Mouse (Mus musculus) intestine, postnatal 0 days (tissue): ENCODE results near the gene Gm5148. TPM values are rescaled to one million over a fixed set of nuclear protein-coding genes. Genes with fewer than 3 reads are reported as not detected.
A peak's percentile ranks its signal among the peaks of the same experiment; 100 is the strongest.

Source experiments
- ATAC-seq: fragments of 200-750 bp; cut with Nextera tagmentation; 2 replicates; pipeline ENCODE4 v1.8.0; 2017; ENCODE audit warnings: mild to moderate bottlenecking, moderate TSS enrichment, moderate library complexity
- H3K27ac ChIP-seq: fragments of 300-500 bp; sonication (generic); 2 replicates; pipeline ENCODE4 v1.5.1; 2014; ENCODE audit warnings: mild to moderate bottlenecking, low read depth, low read length, moderate library complexity
- H3K27me3 ChIP-seq: fragments of 300-500 bp; sonication (generic); replicated peaks from 2 replicates; pipeline ENCODE4 v1.6.1; 2014; ENCODE audit warnings: low read length, mixed read lengths; ENCODE audit not compliant: control insufficient read depth, insufficient read depth
- H3K36me3 ChIP-seq: fragments of 300-500 bp; sonication (generic); 2 replicates; pipeline ENCODE4 v1.6.1; 2014; ENCODE audit warnings: mild to moderate bottlenecking, moderate library complexity; ENCODE audit not compliant: control insufficient read depth, insufficient read depth
- H3K4me1 ChIP-seq: fragments of 300-500 bp; sonication (generic); replicated peaks from 2 replicates; pipeline ENCODE4 v1.6.1; 2014; ENCODE audit warnings: antibody characterized with exemption, low read length, mixed read lengths; ENCODE audit not compliant: control insufficient read depth, insufficient read depth
- H3K4me2 ChIP-seq: fragments of 300-500 bp; sonication (generic); replicated peaks from 2 replicates; pipeline ENCODE4 v1.6.1; 2014; ENCODE audit warnings: low read depth, mild to moderate bottlenecking, moderate library complexity
- H3K4me3 ChIP-seq: fragments of 300-500 bp; sonication (generic); 2 replicates; pipeline ENCODE4 v1.5.1; 2014; ENCODE audit warnings: low read depth, low read length
- H3K9ac ChIP-seq: fragments of 300-500 bp; sonication (generic); 2 replicates; pipeline ENCODE4 v1.6.1; 2014; ENCODE audit warnings: mild to moderate bottlenecking, low read depth, low read length
- H3K9me3 ChIP-seq: fragments of 300-500 bp; sonication (generic); 2 replicates; pipeline ENCODE4 v1.6.1; 2016; ENCODE audit warnings: mixed run types; ENCODE audit not compliant: control insufficient read depth
- CTCF ChIP-seq: sonication (generic); IDR thresholded peaks from 2 replicates; pipeline ENCODE4 v1.5.1; 2016; ENCODE audit warnings: low read depth, mild to moderate bottlenecking, control low read depth, antibody characterized with exemption, moderate library complexity
- WGBS: fragments of 180-500 bp; shearing (Covaris S2); extraction: QIAGEN DNeasy Blood & Tissue Kit; methylation state at CpG from one replicate; pipeline ENCODE4 v1.1.7; 2014; 5-methylcytosine and 5-hydroxymethylcytosine counted together
- polyA plus RNA-seq: library from polyadenylated mRNA; unstranded; fragments of >200 nt; fragmentation: Nextera tagmentation; extraction: Ambion mirVana; gene quantifications from 2 replicates; pipeline ENCODE4 v1.2.1, GENCODE M21; 2015

The Gm5148 gene
- polyA plus RNA-seq, 1 experiment from 2014 or later: 4.5 TPM

DNA sequence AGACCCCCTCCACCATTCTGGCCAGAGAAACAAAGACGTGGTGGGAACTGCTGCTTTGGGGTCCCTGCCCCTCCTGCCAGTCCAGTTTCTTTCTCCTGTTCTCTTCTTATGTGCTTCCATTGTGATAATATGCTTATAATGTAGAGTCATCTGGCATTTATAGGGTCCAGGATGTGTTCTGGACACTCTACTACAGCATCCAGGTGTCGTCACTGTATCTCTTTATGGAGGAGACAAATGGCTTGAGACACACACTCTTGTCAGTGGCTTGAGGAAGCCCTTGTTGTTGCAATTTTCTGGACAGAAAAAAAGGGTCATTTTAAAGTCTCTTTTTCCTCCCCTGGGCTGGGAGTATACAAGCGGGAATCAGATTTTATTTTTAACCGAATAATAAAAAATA is 33.3 kb upstream of the Gm5148 start:
- Histone ChIP-seq H3K27ac (no peak overlapping the region), H3K4me1 (no peaks in the 10 kb centered on the region), H3K27me3 (no peaks in the 10 kb centered on the region), H3K36me3 (no peaks in the 10 kb centered on the region), H3K9me3 (no peaks in the 10 kb centered on the region), H3K9ac (no peak overlapping the region), H3K4me2 (no peak overlapping the region), H3K4me3 (no peak overlapping the region)
- ATAC-seq: no peak
- no peak for TF ChIP-seq CTCF
- WGBS: 53% methylated on average over 4 of the region's 4 CpGs

GRCm38 (mm10) chr3:37756005-37756404 is 31.7 kb upstream of the Gm5148 start:
- Histone ChIP-seq H3K27me3 (no peaks in the 10 kb centered on the region), H3K36me3 (no peaks in the 10 kb centered on the region), H3K9me3 (no peaks in the 10 kb centered on the region), H3K9ac (no peak overlapping the region), H3K4me2 (no peak overlapping the region), H3K27ac (no peak overlapping the region), H3K4me1 (no peaks in the 10 kb centered on the region), H3K4me3 (no peak overlapping the region)
- 80% methylated on average over 2 of the region's 2 CpGs for WGBS
- ATAC-seq: no peak
- TF ChIP-seq CTCF: no peak

GRCm38 (mm10) chr3:37754639-37755038 is 30.3 kb upstream of the Gm5148 start:
- H3K9ac ChIP-seq: no peak overlapping the region

GRCm38 (mm10) chr3:37753148-37753547 is 28.9 kb upstream of the Gm5148 start:
- Histone ChIP-seq H3K27ac (no peak overlapping the region), H3K9ac (no peak overlapping the region), H3K9me3 (no peaks in the 10 kb centered on the region), H3K4me2 (no peak overlapping the region), H3K27me3 (no peaks in the 10 kb centered on the region), H3K4me1 (no peaks in the 10 kb centered on the region; the same call in 1 of the 2 replicates), H3K4me3 (no peak overlapping the region), H3K36me3 (no peaks in the 10 kb centered on the region)
- ATAC-seq: no peak
- no peak for TF ChIP-seq CTCF
- 69% methylated on average over 3 of the region's 3 CpGs for WGBS

More at GRCm38 (mm10) chr3:37754639-37755038, 30.3 kb upstream of the Gm5148 start:
- ATAC-seq: no peak
- Histone ChIP-seq H3K27me3 (no peaks in the 10 kb centered on the region), H3K4me2 (no peak overlapping the region), H3K27ac (no peak overlapping the region), H3K4me1 (no peaks in the 10 kb centered on the region), H3K36me3 (no peaks in the 10 kb centered on the region), H3K9me3 (no peaks in the 10 kb centered on the region), H3K4me3 (no peak overlapping the region)
- no peak for TF ChIP-seq CTCF
- WGBS: 80% methylated on average over 3 of the region's 3 CpGs

DNA sequence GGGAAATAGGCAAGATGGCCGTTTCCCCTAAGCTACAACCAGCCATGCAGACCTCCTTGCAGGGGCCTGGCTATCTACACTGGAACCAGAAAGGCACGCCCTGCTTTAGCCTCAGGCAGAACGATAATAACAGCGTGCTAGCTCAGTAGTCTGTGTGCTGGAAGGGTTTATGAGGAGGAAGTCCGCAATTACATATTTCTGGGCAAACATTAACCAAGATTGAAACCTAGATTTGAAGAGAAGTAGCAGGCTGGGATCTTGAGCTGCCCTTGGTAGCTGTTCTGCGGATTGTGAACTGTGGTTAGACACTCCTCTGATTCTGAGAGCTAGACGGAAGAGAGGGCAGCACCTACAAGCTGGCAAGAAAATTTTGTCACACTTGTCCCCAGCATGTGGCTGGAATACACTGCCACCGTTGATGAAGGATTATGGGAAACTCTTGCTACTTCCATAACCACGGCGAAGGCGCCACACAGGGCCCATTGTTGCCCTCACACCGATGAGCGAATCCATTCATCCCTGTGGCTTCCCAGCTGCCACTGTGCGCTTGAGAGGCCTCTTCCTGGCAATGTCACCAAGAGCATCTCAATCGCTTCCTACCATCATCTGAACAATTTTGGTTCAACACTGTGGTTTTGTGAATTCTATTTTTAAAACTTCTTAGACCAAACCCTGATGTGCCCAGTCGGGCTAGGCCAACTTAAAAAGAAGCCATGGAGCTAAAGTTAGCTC is 23.9 kb upstream of the Gm5148 start:
- Histone ChIP-seq H3K4me1 (peaks cover 7% of the 10 kb centered on the region; the same call in 1 of the 2 replicates), H3K9me3 (no peaks in the 10 kb centered on the region), H3K4me3 (no peak overlapping the region), H3K4me2 (no peak overlapping the region), H3K9ac (no peak overlapping the region), H3K36me3 (no peaks in the 10 kb centered on the region), H3K27ac (peak overlapping the region; percentile 80), H3K27me3 (no peaks in the 10 kb centered on the region)
- TF ChIP-seq CTCF: no peak
- WGBS: 48% methylated on average over 16 of the region's 16 CpGs
- ATAC-seq: peak; percentile 98

- Histone ChIP-seq H3K4me1 (peaks cover 7% of the 10 kb centered on the region; the same call in 1 of the 2 replicates), H3K27me3 (no peaks in the 10 kb centered on the region), H3K36me3 (no peaks in the 10 kb centered on the region), H3K4me2 (no peak overlapping the region), H3K9me3 (no peaks in the 10 kb centered on the region), H3K9ac (no peak overlapping the region), H3K27ac (peak overlapping the region; percentile 80), H3K4me3 (no peak overlapping the region)
- no peak for TF ChIP-seq CTCF
- WGBS: 54% methylated on average over 9 of the region's 9 CpGs
- peak; percentile 59 for ATAC-seq
Observed at GRCm38 (mm10) chr3:37747258-37748001, 23.1 kb upstream of the Gm5148 start.
